Mouse (Mus musculus) embryonic facial prominence, embryonic 12.5 days (tissue): ENCODE measurements at regions not wholly inside any gene's neighbourhood (a gene's known extent, or its start where the extent isn't known, plus 50 kb on each side); places are given as distances from the start of the nearest gene placed in this dataset.

Experiments used
- ATAC-seq: fragments of 200-750 bp; cut with Nextera tagmentation; 2 replicates; pipeline ENCODE4 v1.8.0; 2017; ENCODE audit not compliant: insufficient number of reproducible peaks, insufficient read depth, low FRiP score, low TSS enrichment
- H3K27ac ChIP-seq: fragments of 300-500 bp; sonication (generic); 2 replicates; pipeline ENCODE4 v1.5.1; 2016; ENCODE audit warnings: mild to moderate bottlenecking
- H3K27me3 ChIP-seq: fragments of 300-500 bp; sonication (generic); 2 replicates; pipeline ENCODE4 v1.6.1; 2016; ENCODE audit warnings: mild to moderate bottlenecking, moderate library complexity
- H3K36me3 ChIP-seq: fragments of 300-500 bp; sonication (generic); 2 replicates; pipeline ENCODE4 v1.6.1; 2016; ENCODE audit warnings: mild to moderate bottlenecking
- H3K4me1 ChIP-seq: fragments of 300-500 bp; sonication (generic); 2 replicates; pipeline ENCODE4 v1.6.1; 2016
- H3K4me2 ChIP-seq: fragments of 300-500 bp; sonication (generic); replicated peaks from 2 replicates; pipeline ENCODE4 v1.6.1; 2016; ENCODE audit warnings: mild to moderate bottlenecking, moderate library complexity
- H3K4me3 ChIP-seq: fragments of 300-500 bp; sonication (generic); 2 replicates; pipeline ENCODE4 v1.5.1; 2016; ENCODE audit warnings: mild to moderate bottlenecking
- H3K9ac ChIP-seq: fragments of 300-500 bp; sonication (generic); 2 replicates; pipeline ENCODE4 v1.6.1; 2016; ENCODE audit warnings: mild to moderate bottlenecking, moderate library complexity
- H3K9me3 ChIP-seq: fragments of 300-500 bp; sonication (generic); 2 replicates; pipeline ENCODE4 v1.6.1; 2016; ENCODE audit warnings: mild to moderate bottlenecking, moderate library complexity
- WGBS: fragments of 180-500 bp; shearing (Covaris S2); methylation state at CpG from one replicate; pipeline ENCODE4 v1.1.7; 2016; 5-methylcytosine and 5-hydroxymethylcytosine counted together

GRCm38 (mm10) chr16:15493236-15493635 is 176.0 kb downstream of the Gm21897 start:
- Histone ChIP-seq H3K36me3 (no peaks in the 10 kb centered on the region), H3K9me3 (no peaks in the 10 kb centered on the region), H3K4me1 (no peaks in the 10 kb centered on the region), H3K4me2 (no peak overlapping the region), H3K27ac (no peak overlapping the region), H3K27me3 (no peaks in the 10 kb centered on the region), H3K4me3 (no peak overlapping the region), H3K9ac (no peak overlapping the region)
- WGBS = 75% methylated on average over 2 of the region's 2 CpGs
- ATAC-seq = no peak
